Mouse (Mus musculus) ovary, adult 18-20 months (tissue): ENCODE results near the gene Crebl2.
A peak's percentile ranks its signal among the peaks of the same experiment; 100 is the strongest.

ENCODE experiments used
- DNase-seq: peaks from one replicate; pipeline ENCODE4 v3.0.0; 2022; ENCODE audit warnings: low spot score, mixed read lengths

Gene Crebl2

GRCm38 (mm10) chr6:134820411-134820810 lies 9.5 kb upstream of the Crebl2 start:
- DNase-seq = no peak

GRCm38 (mm10) chr6:134822844-134823243 lies 7.1 kb upstream of the Crebl2 start:
- DNase-seq = no peak

- DNase-seq = no peak
Measured at GRCm38 (mm10) chr6:134830776-134831175, 822 bp downstream of the Crebl2 start.

- DNase-seq = no peak
Measured at GRCm38 (mm10) chr6:134834585-134835251, 4.8 kb downstream of the Crebl2 start.

GRCm38 (mm10) chr6:134838111-134838510 lies 8.2 kb downstream of the Crebl2 start:
- DNase-seq = no peak

GRCm38 (mm10) chr6:134840346-134840745 lies 10.4 kb downstream of the Crebl2 start:
- no peak for DNase-seq

GRCm38 (mm10) chr6:134845726-134846125 lies 15.8 kb downstream of the Crebl2 start:
- no peak for DNase-seq

GRCm38 (mm10) chr6:134846308-134846707 lies 16.4 kb downstream of the Crebl2 start:
- DNase-seq = peak; percentile 34

GRCm38 (mm10) chr6:134847550-134847949 lies 17.6 kb downstream of the Crebl2 start:
- DNase-seq = no peak

GRCm38 (mm10) chr6:134848197-134848890 lies 18.4 kb downstream of the Crebl2 start:
- DNase-seq = no peak

- no peak for DNase-seq
Measured at GRCm38 (mm10) chr6:134849461-134849860, 19.5 kb downstream of the Crebl2 start.

GRCm38 (mm10) chr6:134849985-134850384 lies 20.0 kb downstream of the Crebl2 start:
- no peak for DNase-seq

- no peak for DNase-seq
Measured at GRCm38 (mm10) chr6:134854782-134855181, 24.8 kb downstream of the Crebl2 start.

- DNase-seq = no peak
Measured at GRCm38 (mm10) chr6:134855926-134856325, 26.0 kb downstream of the Crebl2 start.

GRCm38 (mm10) chr6:134859021-134859420 lies 29.1 kb downstream of the Crebl2 start:
- no peak for DNase-seq

- DNase-seq = no peak
Measured at GRCm38 (mm10) chr6:134860275-134860674, 30.3 kb downstream of the Crebl2 start.

- DNase-seq = no peak
Measured at GRCm38 (mm10) chr6:134861386-134861785, 31.4 kb downstream of the Crebl2 start.

GRCm38 (mm10) chr6:134862671-134863104 lies 32.7 kb downstream of the Crebl2 start:
- peak; percentile 8 for DNase-seq

GRCm38 (mm10) chr6:134863146-134863545 lies 33.2 kb downstream of the Crebl2 start:
- peak; percentile 79 for DNase-seq

- DNase-seq = no peak
Measured at GRCm38 (mm10) chr6:134866113-134866512, 36.2 kb downstream of the Crebl2 start.

- no peak for DNase-seq
Measured at GRCm38 (mm10) chr6:134867325-134867724, 37.4 kb downstream of the Crebl2 start.

- DNase-seq = no peak
Measured at GRCm38 (mm10) chr6:134870209-134870742, 40.3 kb downstream of the Crebl2 start.

- no peak for DNase-seq
Measured at GRCm38 (mm10) chr6:134870887-134871286, 40.9 kb downstream of the Crebl2 start.
